Mouse (Mus musculus) hindbrain, embryonic 14.5 days (tissue): Measurements from ENCODE around the gene Taf4. TPM values are rescaled to one million over a fixed set of nuclear protein-coding genes. Genes with fewer than 3 reads are reported as not detected.

Experiments used
- ATAC-seq: fragments of 200-750 bp; cut with Nextera tagmentation; 2 replicates; pipeline ENCODE4 v1.8.0; 2017; ENCODE audit warnings: moderate number of reproducible peaks, mild to moderate bottlenecking, moderate TSS enrichment, moderate library complexity; ENCODE audit not compliant: low FRiP score
- DNase-seq: peaks from one replicate; pipeline ENCODE4 v3.0.0-alpha.2; 2015; ENCODE audit warnings: low spot score
- H3K27ac ChIP-seq: fragments of 300-500 bp; sonication (generic); 2 replicates; pipeline ENCODE4 v1.5.1; 2014; ENCODE audit warnings: mild to moderate bottlenecking, moderate library complexity
- H3K27me3 ChIP-seq: fragments of 300-500 bp; sonication (generic); 2 replicates; pipeline ENCODE4 v1.6.1; 2014; ENCODE audit warnings: mild to moderate bottlenecking, low read length, mixed read lengths; ENCODE audit not compliant: control insufficient read depth, insufficient read depth
- H3K36me3 ChIP-seq: fragments of 300-500 bp; sonication (generic); replicated peaks from 2 replicates; pipeline ENCODE4 v1.6.1; 2014; ENCODE audit not compliant: control insufficient read depth, insufficient read depth
- H3K4me1 ChIP-seq: fragments of 300-500 bp; sonication (generic); replicated peaks from 2 replicates; pipeline ENCODE4 v1.6.1; 2014; ENCODE audit warnings: antibody characterized with exemption, low read length, mixed read lengths; ENCODE audit not compliant: control insufficient read depth, insufficient read depth
- H3K4me2 ChIP-seq: fragments of 300-500 bp; sonication (generic); replicated peaks from 2 replicates; pipeline ENCODE4 v1.6.1; 2014; ENCODE audit warnings: mild to moderate bottlenecking, moderate library complexity
- H3K4me3 ChIP-seq: fragments of 300-500 bp; sonication (generic); replicated peaks from 2 replicates; pipeline ENCODE4 v1.5.1; 2014; ENCODE audit warnings: mild to moderate bottlenecking, low read length
- H3K9ac ChIP-seq: fragments of 300-500 bp; sonication (generic); 2 replicates; pipeline ENCODE4 v1.6.1; 2014
- H3K9me3 ChIP-seq: fragments of 300-500 bp; sonication (generic); 2 replicates; pipeline ENCODE4 v1.6.1; 2016; ENCODE audit warnings: low read length; ENCODE audit not compliant: control insufficient read depth
- WGBS: fragments of 180-500 bp; shearing (Covaris S2); extraction: QIAGEN DNeasy Blood & Tissue Kit; methylation state at CpG from one replicate; pipeline ENCODE4 v1.1.7; 2014; 5-methylcytosine and 5-hydroxymethylcytosine counted together
- polyA plus RNA-seq: library from polyadenylated mRNA; unstranded; fragments of >200 nt; fragmentation: Nextera tagmentation; extraction: Ambion mirVana; gene quantifications from 2 replicates; pipeline ENCODE4 v1.2.1, GENCODE M21; 2014

Taf4 gene
- polyA plus RNA-seq, 1 experiment from 2014 or later = 4.4 TPM

- Histone ChIP-seq H3K9me3 (no peaks in the 10 kb centered on the region), H3K36me3 (peaks cover 80% of the 10 kb centered on the region), H3K4me2 (no peak overlapping the region), H3K27me3 (no peaks in the 10 kb centered on the region), H3K27ac (no peak overlapping the region), H3K4me3 (no peak overlapping the region), H3K4me1 (no peaks in the 10 kb centered on the region), H3K9ac (no peak overlapping the region)
- ATAC-seq (no peak), DNase-seq (no peak)
- WGBS = 93% methylated on average over 16 of the region's 16 CpGs
Measured at GRCm38 (mm10) chr2:179931741-179932140, 44.7 kb downstream of the Taf4 start.

GRCm38 (mm10) chr2:179929166-179929565 is 47.3 kb downstream of the Taf4 start:
- Histone ChIP-seq H3K4me3 (no peak overlapping the region), H3K4me2 (no peak overlapping the region), H3K9me3 (no peaks in the 10 kb centered on the region), H3K27ac (no peak overlapping the region), H3K27me3 (no peaks in the 10 kb centered on the region), H3K4me1 (no peaks in the 10 kb centered on the region), H3K36me3 (peaks cover 86% of the 10 kb centered on the region), H3K9ac (no peak overlapping the region)
- no peak for ATAC-seq
- 96% methylated on average over 13 of the region's 13 CpGs for WGBS
- no peak for DNase-seq

DNA sequence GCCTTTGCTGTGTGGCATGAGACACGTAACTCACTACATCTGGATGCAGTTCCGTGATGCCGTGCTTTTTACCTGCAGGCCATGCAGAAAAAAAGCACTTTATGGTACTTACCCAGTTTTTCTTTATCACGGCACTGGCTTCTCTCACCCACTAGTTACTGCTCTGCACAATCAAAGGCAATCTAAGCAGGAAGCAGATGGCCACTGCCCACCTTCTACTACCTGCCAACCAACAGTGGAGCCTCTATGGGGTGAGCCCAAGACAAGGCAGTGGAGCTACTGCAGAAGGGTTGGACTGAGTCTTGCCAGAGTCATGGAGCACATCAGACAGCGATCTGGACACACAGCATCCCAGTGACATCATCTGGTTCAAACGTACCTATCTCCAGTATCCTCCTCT is 52.4 kb downstream of the Taf4 start:
- Histone ChIP-seq H3K4me3 (no peak overlapping the region), H3K27me3 (no peaks in the 10 kb centered on the region), H3K27ac (no peak overlapping the region), H3K9me3 (no peaks in the 10 kb centered on the region), H3K36me3 (peaks cover 92% of the 10 kb centered on the region), H3K4me1 (no peaks in the 10 kb centered on the region), H3K4me2 (no peak overlapping the region), H3K9ac (no peak overlapping the region)
- DNase-seq (no peak), ATAC-seq (no peak)
- WGBS = 96% methylated on average over 6 of the region's 6 CpGs

DNA sequence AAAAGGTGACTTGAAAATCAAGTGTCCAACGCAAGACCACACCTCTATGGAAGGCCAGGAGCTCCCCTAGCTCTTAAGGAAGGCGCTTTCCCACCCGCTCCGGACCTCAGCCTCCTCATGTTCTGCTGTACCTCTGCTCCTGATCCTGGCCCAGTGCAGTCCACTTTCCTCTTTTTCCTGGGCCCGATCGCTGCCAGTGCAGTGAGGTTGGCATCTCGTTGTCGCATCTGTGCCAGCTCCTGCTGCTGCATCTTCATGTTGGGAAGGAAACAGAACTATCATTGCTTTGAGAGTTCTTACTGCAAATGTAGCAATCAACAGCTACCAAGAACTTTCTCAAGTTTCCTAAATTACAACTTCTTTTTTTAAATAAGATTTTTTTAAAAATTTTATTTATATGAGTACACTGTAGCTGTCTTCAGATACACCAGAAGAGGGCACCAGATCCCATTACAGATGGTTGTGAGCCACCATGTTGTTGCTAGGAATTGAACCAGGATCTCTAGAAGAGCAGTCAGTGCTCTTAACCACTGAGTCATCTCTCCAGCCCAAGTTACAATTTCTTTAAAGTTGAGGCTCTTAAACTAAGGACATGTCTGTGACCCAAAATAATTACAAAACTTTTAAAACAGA is 55.3 kb downstream of the Taf4 start:
- Histone ChIP-seq H3K27ac (no peak overlapping the region), H3K4me3 (no peak overlapping the region), H3K9ac (no peak overlapping the region), H3K36me3 (peaks cover 79% of the 10 kb centered on the region), H3K27me3 (no peaks in the 10 kb centered on the region), H3K4me2 (no peak overlapping the region), H3K9me3 (no peaks in the 10 kb centered on the region), H3K4me1 (no peaks in the 10 kb centered on the region)
- 94% methylated on average over 8 of the region's 8 CpGs for WGBS
- no peak for ATAC-seq
- DNase-seq = no peak

GRCm38 (mm10) chr2:179920042-179920441 is 56.4 kb downstream of the Taf4 start:
- Histone ChIP-seq H3K4me3 (no peak overlapping the region), H3K4me1 (no peaks in the 10 kb centered on the region), H3K9ac (no peak overlapping the region), H3K27ac (no peak overlapping the region), H3K9me3 (no peaks in the 10 kb centered on the region), H3K27me3 (no peaks in the 10 kb centered on the region), H3K36me3 (peaks cover 76% of the 10 kb centered on the region), H3K4me2 (no peak overlapping the region)
- DNase-seq (no peak), ATAC-seq (no peak)
- WGBS = 84% methylated on average over 4 of the region's 4 CpGs

GRCm38 (mm10) chr2:179916877-179917673 is 59.4 kb downstream of the Taf4 start:
- H3K27ac ChIP-seq = 0 out of 2 replicates have a peak overlapping the region, but pooled peaks have one; percentile 5
- peak; percentile 79 for DNase-seq
- H3K4me1 ChIP-seq = no peaks in the 10 kb centered on the region
- no peak overlapping the region for H3K4me3 ChIP-seq
- no peak overlapping the region for H3K4me2 ChIP-seq
- no peaks in the 10 kb centered on the region for H3K9me3 ChIP-seq
- no peaks in the 10 kb centered on the region for H3K27me3 ChIP-seq
- no peak overlapping the region for H3K9ac ChIP-seq
- peaks cover 73% of the 10 kb centered on the region for H3K36me3 ChIP-seq
- WGBS = 30% methylated on average over 5 of the region's 5 CpGs
- ATAC-seq = peak; percentile 73

DNA sequence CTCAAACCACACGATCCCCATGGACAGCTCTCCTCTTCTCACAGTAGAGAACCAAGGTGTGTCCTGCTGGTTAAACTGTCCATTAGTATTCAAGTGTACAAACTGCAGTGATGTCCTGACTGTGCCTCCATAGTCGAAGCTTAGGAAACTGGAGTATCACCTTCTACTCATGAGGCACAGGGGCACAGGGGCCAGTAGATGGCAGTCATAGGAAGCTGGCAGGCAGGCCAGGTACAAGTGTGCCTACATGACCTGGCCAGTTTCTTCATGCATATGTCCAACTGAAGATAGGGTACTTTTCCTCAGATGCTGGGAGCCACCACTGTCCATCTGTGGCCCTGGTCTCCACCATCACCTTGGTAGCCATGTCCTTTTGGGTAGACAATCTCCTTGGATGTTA is 62.2 kb downstream of the Taf4 start:
- 73% methylated on average over 2 of the region's 2 CpGs for WGBS
- no peaks in the 10 kb centered on the region for H3K27me3 ChIP-seq
- no peak overlapping the region for H3K4me3 ChIP-seq
- ATAC-seq (no peak), DNase-seq (no peak)
- H3K27ac ChIP-seq = no peak overlapping the region
- no peaks in the 10 kb centered on the region for H3K9me3 ChIP-seq
- peaks cover 57% of the 10 kb centered on the region for H3K36me3 ChIP-seq
- no peaks in the 10 kb centered on the region for H3K4me1 ChIP-seq
- H3K9ac ChIP-seq = no peak overlapping the region
- no peak overlapping the region for H3K4me2 ChIP-seq

- Histone ChIP-seq H3K4me2 (no peak overlapping the region), H3K4me1 (no peaks in the 10 kb centered on the region), H3K27me3 (no peaks in the 10 kb centered on the region), H3K9me3 (no peaks in the 10 kb centered on the region), H3K36me3 (peaks cover 48% of the 10 kb centered on the region), H3K27ac (no peak overlapping the region), H3K4me3 (no peak overlapping the region), H3K9ac (no peak overlapping the region)
- DNase-seq (no peak), ATAC-seq (no peak)
- WGBS = 27% methylated on average over 15 of the region's 15 CpGs
Measured at GRCm38 (mm10) chr2:179913349-179913748, 63.1 kb downstream of the Taf4 start.

DNA sequence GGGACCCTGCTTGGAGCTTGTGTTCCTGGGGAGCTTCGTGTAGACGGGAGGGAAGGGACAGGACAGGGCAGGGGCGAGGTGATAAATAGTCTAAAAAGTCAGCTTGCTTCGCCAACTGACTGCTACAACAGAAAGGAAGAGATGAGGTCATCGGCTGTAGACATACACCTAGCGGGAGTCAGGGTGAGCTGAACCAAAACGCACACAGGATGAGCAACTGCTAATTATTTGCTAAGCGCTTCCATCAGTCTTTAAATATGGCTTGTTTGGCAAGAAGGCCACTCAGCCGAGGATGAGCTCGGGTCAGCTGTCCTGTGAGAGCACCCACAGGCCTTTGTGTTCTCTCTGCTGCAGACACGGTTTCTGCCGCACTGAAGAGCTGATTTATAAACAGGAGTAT is 63.5 kb downstream of the Taf4 start:
- no peaks in the 10 kb centered on the region for H3K4me1 ChIP-seq
- peaks cover 44% of the 10 kb centered on the region for H3K36me3 ChIP-seq
- ATAC-seq (no peak), DNase-seq (no peak)
- H3K9ac ChIP-seq = no peak overlapping the region
- 36% methylated on average over 12 of the region's 12 CpGs for WGBS
- H3K4me2 ChIP-seq = no peak overlapping the region
- H3K4me3 ChIP-seq = no peak overlapping the region
- H3K9me3 ChIP-seq = no peaks in the 10 kb centered on the region
- no peaks in the 10 kb centered on the region for H3K27me3 ChIP-seq
- no peak overlapping the region for H3K27ac ChIP-seq
